Mouse (Mus musculus) spleen, adult 2 months (tissue): ENCODE results near the gene Ghdc.

Experiments
- CTCF ChIP-seq: fragments of 200-500 bp; IDR thresholded peaks from 2 replicates; pipeline ENCODE4 v1.5.1; 2011; ENCODE audit warnings: mild to moderate bottlenecking, inconsistent platforms; ENCODE audit not compliant: insufficient read depth, insufficient read length, insufficient replicate concordance; ENCODE audit errors: extremely low read depth
- POLR2A ChIP-seq: fragments of 200-500 bp; IDR thresholded peaks from 2 replicates; pipeline ENCODE4 v1.6.1; 2011; ENCODE audit warnings: low read depth, low read length, inconsistent platforms

DNA sequence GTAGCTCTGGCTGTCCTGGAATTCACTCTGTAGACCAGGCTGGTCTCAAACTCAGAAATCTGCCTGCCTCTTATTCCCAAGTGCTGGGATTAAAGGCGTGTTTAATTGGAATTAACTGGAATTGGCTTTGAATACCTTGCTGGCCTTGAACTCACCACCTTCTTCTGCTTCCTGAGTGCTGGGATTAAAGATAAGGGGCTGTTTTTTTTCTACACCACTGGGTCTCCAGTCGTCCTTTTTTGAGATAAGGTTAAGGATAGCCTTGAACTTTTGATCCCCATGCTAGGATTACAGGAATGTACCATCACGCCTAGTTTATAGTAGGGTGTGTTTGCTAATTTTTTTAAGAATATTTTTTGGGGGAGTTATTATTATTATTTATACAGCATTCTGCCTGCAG lies 7.3 kb upstream of the Ghdc start:
- TF ChIP-seq CTCF (no peak), POLR2A (no peak)
